Mouse (Mus musculus): Measurements from ENCODE around the gene Zfp651. TPM values are rescaled to one million over a fixed set of nuclear protein-coding genes. Genes with fewer than 3 reads are reported as not detected.

The Zfp651 gene
- total RNA-seq, 2 experiments from 2014 or later: 101 to 102 TPM

GRCm38 (mm10) chr9:121807546-121807945 is 48.4 kb downstream of the Zfp651 start:
- Histone ChIP-seq H3K27ac (peak overlapping the region; percentile 93), H3K4me3 (no peak overlapping the region)
- TF ChIP-seq CTCF (conservative IDR thresholded peaks at IDR 0.05): no peak
- DNase-seq (ENCODE audit: low spot score in 2 of 2): no peak

- DNase-seq (ENCODE audit: low spot score in 2 of 2): no peak
- H3K4me3 ChIP-seq: no peak overlapping the region
- H3K27ac ChIP-seq: peak overlapping the region; percentile 93
- TF ChIP-seq CTCF (conservative IDR thresholded peaks at IDR 0.05): no peak
Measured at GRCm38 (mm10) chr9:121807947-121808346, 48.8 kb downstream of the Zfp651 start.

GRCm38 (mm10) chr9:121808511-121808910 is 49.4 kb downstream of the Zfp651 start:
- DNase-seq (ENCODE audit: low spot score in 2 of 2): no peak
- no peak for TF ChIP-seq CTCF (conservative IDR thresholded peaks at IDR 0.05)
- Histone ChIP-seq H3K27ac (peak overlapping the region; percentile 93), H3K4me3 (no peak overlapping the region)

GRCm38 (mm10) chr9:121810081-121810821 is 51.1 kb downstream of the Zfp651 start:
- H3K27ac ChIP-seq: peak overlapping the region; percentile 93
- DNase-seq (ENCODE audit: low spot score in 2 of 2): peak; percentile 65 to 77
- H3K4me3 ChIP-seq: no peak overlapping the region
- TF ChIP-seq CTCF (conservative IDR thresholded peaks at IDR 0.05): no peak

- Histone ChIP-seq H3K4me3 (no peak overlapping the region), H3K27ac (no peak overlapping the region)
- no peak for TF ChIP-seq CTCF (conservative IDR thresholded peaks at IDR 0.05)
- DNase-seq (ENCODE audit: low spot score in 2 of 2): no peak
Measured at GRCm38 (mm10) chr9:121815183-121815582, 56.1 kb downstream of the Zfp651 start.

GRCm38 (mm10) chr9:121819073-121819770 is 60.1 kb downstream of the Zfp651 start:
- TF ChIP-seq CTCF (conservative IDR thresholded peaks at IDR 0.05): no peak
- peak overlapping the region; percentile 95 for H3K27ac ChIP-seq

GRCm38 (mm10) chr9:121819771-121820471 is 60.8 kb downstream of the Zfp651 start:
- peak overlapping the region; percentile 95 for H3K27ac ChIP-seq
- TF ChIP-seq CTCF (conservative IDR thresholded peaks at IDR 0.05): no peak
- DNase-seq (ENCODE audit: low spot score in 2 of 2): peak in 1 of 2 experiments; percentile 31
- H3K4me3 ChIP-seq: no peak overlapping the region

More at GRCm38 (mm10) chr9:121819073-121819770, 60.1 kb downstream of the Zfp651 start:
- DNase-seq (ENCODE audit: low spot score in 2 of 2): peak; percentile 43 to 61
- H3K4me3 ChIP-seq: no peak overlapping the region

GRCm38 (mm10) chr9:121820765-121821164 is 61.6 kb downstream of the Zfp651 start:
- no peak for TF ChIP-seq CTCF (conservative IDR thresholded peaks at IDR 0.05)
- Histone ChIP-seq H3K27ac (peak overlapping the region; percentile 95), H3K4me3 (no peak overlapping the region)
- no peak for DNase-seq (ENCODE audit: low spot score in 2 of 2)

Other genes with a start within 250 kb of the Zfp651 start
- 1 to 10 TPM in 1 of 2 experiments, under 1 TPM in 1; 0.76 to 1.5 TPM for gene Lyzl4, start 117.2 kb upstream of the Zfp651 start, total RNA-seq (2021)
- gene Vipr1, start 116.6 kb upstream of the Zfp651 start, total RNA-seq (2021): 10 to 100 TPM; 18.7 to 21.2 TPM
- 10 to 100 TPM; 27.5 to 32.8 TPM for gene Sec22c, start 53.8 kb upstream of the Zfp651 start, total RNA-seq (2021)
- gene Ss18l2, start 49.0 kb upstream of the Zfp651 start, total RNA-seq (2021): 10 to 100 TPM; 71.8 to 78.8 TPM
- 100 to 1,000 TPM; 104 to 127 TPM for gene Nktr, start 40.2 kb upstream of the Zfp651 start, total RNA-seq (2021)
- 1 to 10 TPM; 3.3 to 4.6 TPM for gene Klhl40, start 18.3 kb downstream of the Zfp651 start, total RNA-seq (2021)
- 10 to 100 TPM; 15.6 to 19.9 TPM for gene Hhatl, start 33.2 kb downstream of the Zfp651 start, total RNA-seq (2021)
- 10 to 100 TPM in 1 of 2 experiments, 1 to 10 TPM in 1; 7.8 to 10.0 TPM for gene Ccdc13, start 80.1 kb downstream of the Zfp651 start, total RNA-seq (2021)
- gene Higd1a, start 99.0 kb downstream of the Zfp651 start, total RNA-seq (2021): 10 to 100 TPM; 84.4 to 88.4 TPM
- 1 to 10 TPM; 1.7 to 2.3 TPM for gene Ackr2, start 139.0 kb downstream of the Zfp651 start, total RNA-seq (2021)
- gene Cyp8b1, start 157.0 kb downstream of the Zfp651 start, total RNA-seq (2021): not detected
- gene Fam198a, start 191.7 kb downstream of the Zfp651 start, total RNA-seq (2021): 1 to 10 TPM; 6.7 to 9.1 TPM
- gene Pomgnt2, start 237.8 kb downstream of the Zfp651 start, total RNA-seq (2021): 10 to 100 TPM; 41.4 to 41.7 TPM